Mouse (Mus musculus): ENCODE results near the gene Aldh1b1. TPM values are rescaled to one million over a fixed set of nuclear protein-coding genes. Genes with fewer than 3 reads are reported as not detected.

Aldh1b1 gene
- polyA plus RNA-seq, 1 experiment: 0.14 TPM

GRCm38 (mm10) chr4:45820074-45820830 is 21.4 kb downstream of the Aldh1b1 start:
- Histone ChIP-seq H3K27me3 (ENCODE audit: control insufficient read depth) (peaks cover 31% of the 10 kb centered on the region), H3K4me3 (replicated peaks) (no peak overlapping the region), H3K9me3 (ENCODE audit: control insufficient read depth, low read length) (no peaks in the 10 kb centered on the region), H3K36me3 (ENCODE audit: control insufficient read depth) (no peaks in the 10 kb centered on the region), H3K4me1 (ENCODE audit: control insufficient read depth) (no peaks in the 10 kb centered on the region)
- TF ChIP-seq GATA1 (IDR thresholded peaks at IDR 0.05; ENCODE audit: low read length) (no peak), TAL1 (IDR thresholded peaks at IDR 0.05; ENCODE audit: low read length) (no peak)

- H3K9me3 ChIP-seq (ENCODE audit: control insufficient read depth, low read length): no peaks in the 10 kb centered on the region
- TF ChIP-seq GATA1 (IDR thresholded peaks at IDR 0.05; ENCODE audit: low read length): no peak
- no peak for TF ChIP-seq TAL1 (IDR thresholded peaks at IDR 0.05; ENCODE audit: low read length)
- H3K4me1 ChIP-seq (ENCODE audit: control insufficient read depth): no peaks in the 10 kb centered on the region
- no peaks in the 10 kb centered on the region for H3K36me3 ChIP-seq (ENCODE audit: control insufficient read depth)
- H3K4me3 ChIP-seq (replicated peaks): no peak overlapping the region
- H3K27me3 ChIP-seq (ENCODE audit: control insufficient read depth): peaks cover 48% of the 10 kb centered on the region
Measured at GRCm38 (mm10) chr4:45821995-45822394, 23.2 kb downstream of the Aldh1b1 start.

DNA sequence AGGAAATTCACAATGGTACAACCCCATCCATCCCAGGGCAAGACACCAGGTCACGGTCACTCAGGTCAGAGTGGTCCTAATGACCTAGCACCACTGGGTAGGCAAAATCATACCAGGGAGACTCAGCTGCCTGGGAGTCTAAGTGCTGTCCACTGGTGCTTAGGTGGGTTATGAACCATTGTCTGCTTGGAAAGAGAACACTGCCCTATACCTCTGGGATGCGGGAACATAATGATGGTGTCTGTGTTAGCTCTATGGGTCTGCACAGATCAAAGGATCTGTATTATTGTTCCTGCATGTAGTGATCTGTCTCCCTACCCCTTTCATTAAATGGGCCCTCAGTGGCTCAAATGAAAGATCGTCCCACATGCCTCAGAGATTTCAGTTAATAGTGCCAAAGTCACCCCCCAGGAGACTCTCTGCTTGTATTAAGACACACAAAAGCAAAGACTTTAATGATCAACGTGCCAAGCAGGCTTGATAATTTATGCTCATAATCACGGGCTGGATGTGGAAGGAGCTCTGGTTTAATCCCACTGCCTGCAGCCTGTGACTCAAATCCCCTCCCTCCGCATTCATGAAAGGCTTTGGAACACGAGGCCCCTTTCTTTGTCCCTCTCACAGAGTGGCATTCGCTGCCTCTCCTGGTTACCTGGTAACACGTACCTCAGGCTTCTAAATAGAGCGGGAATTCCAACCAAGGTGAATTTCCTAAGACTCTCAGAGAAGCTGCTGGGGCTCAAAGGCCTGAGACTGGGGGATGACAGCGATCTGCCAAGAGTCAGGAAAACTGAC is 24.2 kb downstream of the Aldh1b1 start:
- no peak overlapping the region for H3K4me3 ChIP-seq (replicated peaks)
- H3K9me3 ChIP-seq (ENCODE audit: control insufficient read depth, low read length): no peaks in the 10 kb centered on the region
- no peaks in the 10 kb centered on the region for H3K4me1 ChIP-seq (ENCODE audit: control insufficient read depth)
- H3K36me3 ChIP-seq (ENCODE audit: control insufficient read depth): no peaks in the 10 kb centered on the region
- TF ChIP-seq GATA1 (IDR thresholded peaks at IDR 0.05; ENCODE audit: low read length): no peak
- no peak for TF ChIP-seq TAL1 (IDR thresholded peaks at IDR 0.05; ENCODE audit: low read length)
- H3K27me3 ChIP-seq (ENCODE audit: control insufficient read depth): peaks cover 57% of the 10 kb centered on the region

- peaks cover 63% of the 10 kb centered on the region for H3K27me3 ChIP-seq (ENCODE audit: control insufficient read depth)
Measured at GRCm38 (mm10) chr4:45824049-45824760, 25.4 kb downstream of the Aldh1b1 start.

DNA sequence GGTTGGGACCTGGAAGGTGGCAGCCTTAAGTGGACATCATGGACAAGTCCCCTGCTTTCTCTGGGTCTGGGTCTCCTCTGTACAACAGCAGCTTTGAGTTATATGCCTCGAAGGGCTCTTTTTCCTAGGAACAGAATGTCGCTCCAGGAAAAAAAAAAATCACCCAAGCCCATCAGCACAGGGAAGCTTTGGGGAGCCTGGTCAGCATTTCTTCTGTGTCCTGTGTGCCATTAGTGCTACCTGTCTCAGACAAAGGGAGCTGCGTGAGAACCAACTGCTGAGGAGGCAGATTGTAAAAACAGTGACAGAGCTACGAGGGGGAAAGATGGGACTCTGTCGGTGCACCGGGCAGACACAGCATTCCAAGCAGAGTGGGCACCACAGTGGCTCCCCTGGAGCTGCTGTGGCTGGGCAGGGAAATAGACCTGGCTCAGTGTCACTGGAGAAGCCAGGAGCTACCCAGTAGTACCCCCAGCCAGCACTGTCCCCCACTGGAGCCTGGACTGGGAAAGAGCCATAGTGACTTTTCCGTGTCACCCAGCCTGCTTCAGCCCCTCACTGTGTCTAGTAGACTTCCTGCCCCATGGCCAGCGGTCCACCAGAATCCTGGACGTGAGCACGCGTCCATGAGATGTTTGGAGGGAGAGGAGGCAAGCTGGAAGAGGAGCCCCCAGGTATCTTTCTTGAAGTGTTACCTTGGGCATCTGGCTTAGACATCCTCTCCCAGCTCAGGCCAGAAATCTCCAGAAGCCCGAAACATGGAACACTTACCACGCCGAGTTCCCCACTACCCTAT is 26.1 kb downstream of the Aldh1b1 start:
- H3K4me1 ChIP-seq (ENCODE audit: control insufficient read depth): no peaks in the 10 kb centered on the region
- no peaks in the 10 kb centered on the region for H3K9me3 ChIP-seq (ENCODE audit: control insufficient read depth, low read length)
- peaks cover 64% of the 10 kb centered on the region for H3K27me3 ChIP-seq (ENCODE audit: control insufficient read depth)
- H3K4me3 ChIP-seq (replicated peaks): no peak overlapping the region
- TF ChIP-seq TAL1 (IDR thresholded peaks at IDR 0.05; ENCODE audit: low read length) (no peak), GATA1 (IDR thresholded peaks at IDR 0.05; ENCODE audit: low read length) (no peak)
- H3K36me3 ChIP-seq (ENCODE audit: control insufficient read depth): no peaks in the 10 kb centered on the region

More at GRCm38 (mm10) chr4:45824049-45824760, 25.4 kb downstream of the Aldh1b1 start:
- no peak for TF ChIP-seq GATA1 (IDR thresholded peaks at IDR 0.05; ENCODE audit: low read length)
- TF ChIP-seq TAL1 (IDR thresholded peaks at IDR 0.05; ENCODE audit: low read length): no peak
- Histone ChIP-seq H3K36me3 (ENCODE audit: control insufficient read depth) (no peaks in the 10 kb centered on the region), H3K4me3 (replicated peaks) (no peak overlapping the region), H3K4me1 (ENCODE audit: control insufficient read depth) (no peaks in the 10 kb centered on the region), H3K9me3 (ENCODE audit: control insufficient read depth, low read length) (no peaks in the 10 kb centered on the region)

- TF ChIP-seq TAL1 (IDR thresholded peaks at IDR 0.05; ENCODE audit: low read length) (no peak), GATA1 (IDR thresholded peaks at IDR 0.05; ENCODE audit: low read length) (no peak)
- Histone ChIP-seq H3K4me1 (ENCODE audit: control insufficient read depth) (no peaks in the 10 kb centered on the region), H3K4me3 (replicated peaks) (no peak within 1 kb of the TSS), H3K9me3 (ENCODE audit: control insufficient read depth, low read length) (no peaks in the 10 kb centered on the region), H3K27me3 (ENCODE audit: control insufficient read depth) (peaks cover 66% of the 10 kb centered on the region), H3K36me3 (ENCODE audit: control insufficient read depth) (no peaks in the 10 kb centered on the region)
Measured at GRCm38 (mm10) chr4:45826275-45827040, 27.6 kb downstream of the Aldh1b1 start, which contains the start of gene Igfbpl1. TSS of gene Igfbpl1 (minus strand) at chr4:45826923.

DNA sequence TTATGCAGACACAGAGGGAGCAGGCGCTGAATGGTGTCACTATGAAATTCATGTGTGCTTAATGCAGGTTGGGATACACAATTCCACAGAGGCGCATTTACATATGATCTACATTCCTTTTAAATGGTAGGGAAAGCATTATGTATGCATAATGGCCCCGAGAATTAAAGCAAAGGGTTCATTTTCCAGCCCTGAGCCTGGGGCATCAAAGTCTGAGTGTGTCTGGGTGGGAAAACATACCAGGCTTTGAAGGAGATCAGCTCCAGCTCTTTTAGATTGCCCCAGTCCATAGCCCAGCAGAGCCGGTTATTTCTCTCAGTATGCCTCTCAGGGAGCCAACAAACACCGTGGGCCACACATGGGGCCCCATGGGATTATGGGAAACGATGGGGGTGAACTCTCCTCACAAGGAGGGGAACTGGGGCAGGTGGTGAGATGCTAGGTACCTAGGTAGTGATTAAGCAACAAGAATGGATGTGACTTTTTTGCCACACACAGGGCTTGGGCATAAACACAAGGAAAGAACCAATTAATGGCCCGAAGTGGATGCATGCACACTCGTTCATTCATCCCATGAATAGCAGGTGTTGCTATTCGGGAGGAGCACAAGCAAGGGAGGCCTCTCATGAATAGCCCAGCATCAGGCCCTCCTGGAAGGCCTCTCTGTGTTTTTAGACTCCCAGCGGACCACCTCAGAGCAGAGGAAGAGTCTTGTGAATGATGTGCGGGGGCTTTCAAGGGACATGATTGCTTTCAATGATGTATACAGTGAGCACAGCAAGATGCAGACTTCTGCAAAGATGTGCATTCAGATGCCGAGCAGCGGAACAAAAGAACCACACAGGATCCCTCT is 31.3 kb downstream of the Aldh1b1 start:
- Histone ChIP-seq H3K4me1 (ENCODE audit: control insufficient read depth) (no peaks in the 10 kb centered on the region), H3K36me3 (ENCODE audit: control insufficient read depth) (no peaks in the 10 kb centered on the region), H3K4me3 (replicated peaks) (no peak overlapping the region), H3K9me3 (ENCODE audit: control insufficient read depth, low read length) (no peaks in the 10 kb centered on the region), H3K27me3 (ENCODE audit: control insufficient read depth) (peaks cover 41% of the 10 kb centered on the region)
- TF ChIP-seq GATA1 (IDR thresholded peaks at IDR 0.05; ENCODE audit: low read length) (no peak), TAL1 (IDR thresholded peaks at IDR 0.05; ENCODE audit: low read length) (no peak)

Measured in erythroblast, embryonic 14.5 days (primary cell).